Mouse (Mus musculus): Measurements from ENCODE around the gene Socs1. TPM values are rescaled to one million over a fixed set of nuclear protein-coding genes. Genes with fewer than 3 reads are reported as not detected.

Gene Socs1
- polyA plus RNA-seq, 1 experiment from 2014 or later, result 1.2 TPM

DNA sequence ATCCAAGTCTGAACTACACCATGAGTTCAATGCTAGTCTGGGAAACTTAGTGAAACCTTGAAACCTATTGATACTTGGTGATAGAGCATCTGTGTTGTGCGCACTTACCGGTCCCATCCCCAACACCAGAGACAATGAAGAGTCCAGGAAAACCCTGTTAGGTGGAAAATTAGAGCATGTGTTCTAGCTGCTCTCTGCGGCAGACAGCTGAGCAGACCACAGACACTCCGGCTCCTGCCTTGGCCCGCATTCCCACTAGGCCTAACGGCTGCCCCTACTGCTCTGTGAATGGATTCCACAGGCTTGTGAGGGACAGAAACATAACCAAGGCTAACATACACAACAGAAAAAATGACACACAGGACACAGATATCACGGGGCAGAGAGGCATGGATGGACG lies 11.8 kb downstream of the Socs1 start:
- no peak overlapping the region for H3K9ac ChIP-seq
- H3K4me3 ChIP-seq (replicated peaks), result no peak overlapping the region
- DNase-seq, result no peak
- H3K36me3 ChIP-seq, result no peaks in the 10 kb centered on the region
- ATAC-seq (ENCODE audit: low read depth), result no peak
- 81% methylated on average over 8 of the region's 8 CpGs for WGBS (ENCODE audit: insufficient replicate concordance)
- peaks cover 45% of the 10 kb centered on the region for H3K4me1 ChIP-seq (replicated peaks)
- no peak overlapping the region for H3K27ac ChIP-seq
- H3K9me3 ChIP-seq (replicated peaks), result no peaks in the 10 kb centered on the region
- no peak overlapping the region for H3K4me2 ChIP-seq
- H3K27me3 ChIP-seq, result 0 out of 2 replicates have a peak, but pooled peaks cover 6% of the 10 kb centered on the region

GRCm38 (mm10) chr16:10771769-10772510 lies 13.4 kb downstream of the Socs1 start:
- no peak overlapping the region for H3K4me3 ChIP-seq (replicated peaks)
- H3K4me1 ChIP-seq (replicated peaks), result peaks cover 50% of the 10 kb centered on the region
- ATAC-seq (ENCODE audit: low read depth), result peak; percentile 47
- no peaks in the 10 kb centered on the region for H3K9me3 ChIP-seq (replicated peaks)
- H3K27me3 ChIP-seq, result 0 out of 2 replicates have a peak, but pooled peaks cover 8% of the 10 kb centered on the region
- no peak overlapping the region for H3K4me2 ChIP-seq
- WGBS (ENCODE audit: insufficient replicate concordance), result 34% methylated on average over 19 of the region's 19 CpGs
- no peak for DNase-seq
- H3K36me3 ChIP-seq, result no peaks in the 10 kb centered on the region
- no peak overlapping the region for H3K9ac ChIP-seq
- no peak overlapping the region for H3K27ac ChIP-seq

GRCm38 (mm10) chr16:10770531-10771325 lies 14.6 kb downstream of the Socs1 start:
- ATAC-seq (ENCODE audit: low read depth) (peak; percentile 45; the same call in 1 of the 2 replicates), DNase-seq (no peak)
- no peak overlapping the region for H3K27ac ChIP-seq
- no peaks in the 10 kb centered on the region for H3K9me3 ChIP-seq (replicated peaks)
- H3K4me3 ChIP-seq (replicated peaks), result no peak overlapping the region
- H3K9ac ChIP-seq, result no peak overlapping the region
- H3K27me3 ChIP-seq, result 0 out of 2 replicates have a peak, but pooled peaks cover 8% of the 10 kb centered on the region
- H3K36me3 ChIP-seq, result no peaks in the 10 kb centered on the region
- H3K4me2 ChIP-seq, result no peak overlapping the region
- WGBS (ENCODE audit: insufficient replicate concordance), result 33% methylated on average over 4 of the region's 4 CpGs
- H3K4me1 ChIP-seq (replicated peaks), result peaks cover 50% of the 10 kb centered on the region

DNA sequence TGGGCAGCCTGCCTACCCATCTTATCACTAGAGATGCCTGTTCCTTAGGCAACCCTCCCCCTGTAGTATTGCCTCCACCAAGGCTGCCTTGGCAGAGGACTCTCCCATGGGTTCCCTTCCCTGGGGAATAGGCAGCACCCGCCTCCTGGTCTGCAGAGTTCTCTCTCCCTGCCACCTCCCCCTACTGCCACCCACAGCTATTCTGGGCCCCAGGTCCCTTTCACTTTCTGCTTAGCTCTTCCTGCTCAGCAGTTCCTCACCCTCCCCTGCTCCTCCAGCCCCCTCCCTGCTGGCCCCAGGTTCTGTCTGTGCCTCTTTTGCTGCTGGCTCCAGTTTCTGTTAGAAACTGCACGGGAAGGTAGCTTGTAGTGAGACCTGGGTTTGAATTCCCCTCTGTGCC lies 15.7 kb downstream of the Socs1 start:
- no peak for DNase-seq
- 0 out of 2 replicates have a peak, but pooled peaks cover 8% of the 10 kb centered on the region for H3K27me3 ChIP-seq
- H3K36me3 ChIP-seq, result no peaks in the 10 kb centered on the region
- no peak for ATAC-seq (ENCODE audit: low read depth)
- peaks cover 47% of the 10 kb centered on the region for H3K4me1 ChIP-seq (replicated peaks)
- 14% methylated on average over 2 of the region's 2 CpGs for WGBS (ENCODE audit: insufficient replicate concordance)
- no peak overlapping the region for H3K4me2 ChIP-seq
- H3K4me3 ChIP-seq (replicated peaks), result no peak overlapping the region
- H3K27ac ChIP-seq, result no peak overlapping the region
- H3K9ac ChIP-seq, result no peak overlapping the region
- H3K9me3 ChIP-seq (replicated peaks), result no peaks in the 10 kb centered on the region

DNA sequence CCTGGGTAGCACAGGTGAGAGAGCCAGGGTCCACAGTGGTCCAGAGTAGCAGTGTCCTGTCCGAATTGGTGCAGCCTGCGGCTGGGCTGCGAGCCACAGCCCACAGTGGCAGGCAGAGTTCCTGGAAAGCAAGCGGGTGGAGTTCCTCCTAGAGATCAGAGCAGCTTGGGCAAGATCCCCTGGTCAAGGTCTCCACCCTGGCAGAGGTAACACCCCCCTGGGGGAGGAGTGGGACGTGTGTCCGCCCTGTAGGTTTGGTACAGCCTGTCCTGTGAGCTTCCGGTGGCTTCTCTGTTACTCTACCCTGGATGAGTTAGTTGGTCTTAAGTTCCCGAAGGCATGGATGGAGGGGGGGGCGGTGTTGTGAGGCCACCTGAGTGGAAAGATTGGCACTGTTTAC lies 16.5 kb downstream of the Socs1 start:
- Histone ChIP-seq H3K27me3 (peaks cover 11% of the 10 kb centered on the region), H3K4me1 (replicated peaks) (peaks cover 44% of the 10 kb centered on the region), H3K4me2 (peak overlapping the region; percentile 11; the same call in 1 of the 2 replicates), H3K4me3 (replicated peaks) (no peak overlapping the region), H3K9ac (no peak overlapping the region), H3K27ac (no peak overlapping the region), H3K9me3 (replicated peaks) (no peaks in the 10 kb centered on the region), H3K36me3 (no peaks in the 10 kb centered on the region)
- ATAC-seq (ENCODE audit: low read depth), result peak; percentile 35; the same call in 1 of the 2 replicates
- DNase-seq, result no peak
- 22% methylated on average over 9 of the region's 9 CpGs for WGBS (ENCODE audit: insufficient replicate concordance)

DNA sequence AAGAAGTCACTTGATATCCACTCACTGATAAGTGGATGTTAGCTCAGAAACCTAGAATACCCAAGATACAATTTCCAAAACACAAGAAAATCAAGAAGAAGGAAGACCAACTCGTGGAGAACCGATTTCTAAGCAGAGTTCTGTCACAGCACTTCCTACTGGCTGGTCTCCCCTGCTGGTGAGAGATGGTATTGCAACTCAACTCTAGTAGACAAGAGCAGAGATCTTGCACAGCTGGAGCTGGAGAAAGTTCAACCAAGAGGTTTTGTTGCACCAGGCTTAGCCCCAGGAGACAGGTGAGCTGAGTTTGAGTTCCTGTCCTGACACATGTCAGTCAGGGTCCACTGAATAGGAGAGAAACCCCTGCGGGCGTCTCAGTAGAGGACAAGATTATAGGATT lies 18.2 kb downstream of the Socs1 start:
- Histone ChIP-seq H3K4me2 (no peak overlapping the region), H3K27ac (no peak overlapping the region), H3K27me3 (peaks cover 13% of the 10 kb centered on the region), H3K4me3 (replicated peaks) (no peak overlapping the region), H3K9ac (no peak overlapping the region), H3K4me1 (replicated peaks) (peaks cover 37% of the 10 kb centered on the region), H3K36me3 (no peaks in the 10 kb centered on the region), H3K9me3 (replicated peaks) (no peaks in the 10 kb centered on the region)
- DNase-seq (peak; percentile 45), ATAC-seq (ENCODE audit: low read depth) (no peak)
- WGBS (ENCODE audit: insufficient replicate concordance), result 39% methylated on average over 4 of the region's 4 CpGs

DNA sequence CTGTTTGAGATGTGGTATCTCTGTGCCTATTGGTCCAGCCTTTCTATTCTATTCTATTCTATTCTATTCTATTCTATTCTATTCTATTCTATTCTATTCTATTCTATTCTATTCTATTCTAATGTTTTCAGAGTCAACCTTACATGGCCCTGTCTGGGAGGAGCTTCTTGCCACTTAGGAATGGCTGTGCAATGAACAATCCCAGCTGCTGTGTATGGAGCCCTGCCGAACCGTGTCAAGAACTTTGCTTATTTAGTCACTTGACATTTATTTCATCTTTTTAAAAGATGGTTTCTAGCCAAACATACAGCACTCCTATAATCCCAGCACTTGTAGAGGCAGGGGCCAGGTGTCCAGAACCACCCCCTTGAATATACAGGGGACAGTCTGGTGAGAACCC lies 21.0 kb downstream of the Socs1 start:
- ATAC-seq (ENCODE audit: low read depth), result no peak
- H3K4me3 ChIP-seq (replicated peaks), result no peak overlapping the region
- H3K27ac ChIP-seq, result no peak overlapping the region
- no peak for DNase-seq
- 21% methylated on average over 2 of the region's 2 CpGs for WGBS (ENCODE audit: insufficient replicate concordance)
- H3K9ac ChIP-seq, result no peak overlapping the region
- H3K4me1 ChIP-seq (replicated peaks), result peaks cover 13% of the 10 kb centered on the region
- H3K36me3 ChIP-seq, result no peaks in the 10 kb centered on the region
- H3K4me2 ChIP-seq, result no peak overlapping the region
- peaks cover 22% of the 10 kb centered on the region for H3K27me3 ChIP-seq
- no peaks in the 10 kb centered on the region for H3K9me3 ChIP-seq (replicated peaks)

DNA sequence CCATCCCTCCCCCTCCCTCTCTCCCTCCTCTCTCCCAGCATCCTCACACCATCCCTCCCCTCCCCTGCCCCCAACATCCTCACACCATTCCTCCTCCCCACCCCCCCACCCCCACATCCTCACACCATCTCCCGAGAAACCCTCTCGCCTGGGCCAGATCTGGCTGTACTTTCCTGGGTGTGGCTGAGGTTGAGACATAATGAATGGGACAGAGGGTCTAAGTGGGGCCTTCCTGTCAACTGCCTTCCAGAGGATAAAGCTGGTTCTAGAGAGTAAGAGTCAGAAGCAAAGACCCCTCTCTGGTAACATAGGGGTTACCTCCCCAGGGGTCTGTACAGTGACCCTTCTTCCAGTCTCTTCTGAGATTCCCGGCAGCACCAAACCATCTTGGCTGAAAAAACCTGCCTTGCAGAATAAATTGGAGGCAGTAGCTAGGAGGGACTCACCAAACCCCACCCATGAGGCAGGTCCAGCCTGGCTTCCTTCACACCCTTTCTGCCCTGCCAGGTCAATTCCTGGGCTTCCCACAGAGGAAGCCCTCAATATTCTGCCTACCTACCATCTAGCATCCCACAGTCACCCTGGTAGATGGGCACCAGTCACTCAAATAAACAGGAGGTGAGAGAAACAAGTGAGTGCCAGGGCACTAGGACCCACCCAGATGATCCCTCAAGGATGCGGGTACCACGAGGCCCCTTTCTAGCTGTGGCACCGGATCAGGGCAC lies 21.6 kb downstream of the Socs1 start:
- ATAC-seq (ENCODE audit: low read depth) (no peak), DNase-seq (no peak)
- Histone ChIP-seq H3K27ac (no peak overlapping the region), H3K4me2 (no peak overlapping the region), H3K27me3 (peaks cover 17% of the 10 kb centered on the region), H3K4me1 (replicated peaks) (peaks cover 6% of the 10 kb centered on the region), H3K9ac (no peak overlapping the region), H3K9me3 (replicated peaks) (no peaks in the 10 kb centered on the region), H3K4me3 (replicated peaks) (no peak overlapping the region), H3K36me3 (no peaks in the 10 kb centered on the region)
- 35% methylated on average over 6 of the region's 6 CpGs for WGBS (ENCODE audit: insufficient replicate concordance)

- no peak overlapping the region for H3K9ac ChIP-seq
- H3K36me3 ChIP-seq, result no peaks in the 10 kb centered on the region
- DNase-seq, result no peak
- 56% methylated on average over 5 of the region's 5 CpGs for WGBS (ENCODE audit: insufficient replicate concordance)
- no peaks in the 10 kb centered on the region for H3K9me3 ChIP-seq (replicated peaks)
- no peak for ATAC-seq (ENCODE audit: low read depth)
- H3K27ac ChIP-seq, result no peak overlapping the region
- peaks cover 14% of the 10 kb centered on the region for H3K27me3 ChIP-seq
- no peaks in the 10 kb centered on the region for H3K4me1 ChIP-seq (replicated peaks)
- H3K4me3 ChIP-seq (replicated peaks), result no peak overlapping the region
- H3K4me2 ChIP-seq, result no peak overlapping the region
Measured at GRCm38 (mm10) chr16:10762569-10763180, 22.7 kb downstream of the Socs1 start.

- no peak overlapping the region for H3K4me2 ChIP-seq
- H3K9me3 ChIP-seq (replicated peaks), result no peaks in the 10 kb centered on the region
- no peak overlapping the region for H3K27ac ChIP-seq
- no peaks in the 10 kb centered on the region for H3K36me3 ChIP-seq
- peaks cover 14% of the 10 kb centered on the region for H3K27me3 ChIP-seq
- no peak overlapping the region for H3K4me3 ChIP-seq (replicated peaks)
- WGBS (ENCODE audit: insufficient replicate concordance), result 56% methylated on average over 8 of the region's 8 CpGs
- no peak overlapping the region for H3K9ac ChIP-seq
- DNase-seq (no peak), ATAC-seq (ENCODE audit: low read depth) (no peak)
- H3K4me1 ChIP-seq (replicated peaks), result no peaks in the 10 kb centered on the region
Measured at GRCm38 (mm10) chr16:10761182-10761581, 24.2 kb downstream of the Socs1 start.

DNA sequence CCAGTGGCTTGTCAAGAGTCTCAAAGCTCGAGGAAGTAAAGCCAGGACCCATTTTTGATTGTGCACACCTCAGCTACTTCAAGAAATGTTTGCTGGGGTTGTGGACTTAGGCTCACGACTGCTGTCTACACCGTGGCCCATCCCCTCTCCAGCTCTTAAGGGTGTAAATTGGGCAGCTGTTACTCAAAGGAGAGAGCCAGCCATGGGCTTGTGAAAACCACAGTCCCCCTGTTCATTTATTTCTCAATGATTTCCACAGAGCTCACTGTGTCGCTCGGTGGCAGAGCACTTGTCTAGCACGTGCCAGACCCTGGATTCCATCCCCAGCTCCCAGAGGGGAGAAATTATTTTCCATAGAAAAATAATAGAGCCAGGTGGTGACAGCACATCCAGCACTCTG lies 29.2 kb downstream of the Socs1 start:
- Histone ChIP-seq H3K4me1 (replicated peaks) (no peaks in the 10 kb centered on the region), H3K27ac (no peak overlapping the region), H3K4me3 (replicated peaks) (no peak overlapping the region), H3K36me3 (no peaks in the 10 kb centered on the region), H3K27me3 (peaks cover 8% of the 10 kb centered on the region; the same call in 1 of the 2 replicates), H3K9me3 (replicated peaks) (no peaks in the 10 kb centered on the region), H3K9ac (no peak overlapping the region), H3K4me2 (no peak overlapping the region)
- DNase-seq (no peak), ATAC-seq (ENCODE audit: low read depth) (no peak)
- 53% methylated on average over 6 of the region's 6 CpGs for WGBS (ENCODE audit: insufficient replicate concordance)

Data from liver, embryonic 13.5 days (tissue).